Mouse (Mus musculus): ENCODE data around the gene Fcho1.

DNA sequence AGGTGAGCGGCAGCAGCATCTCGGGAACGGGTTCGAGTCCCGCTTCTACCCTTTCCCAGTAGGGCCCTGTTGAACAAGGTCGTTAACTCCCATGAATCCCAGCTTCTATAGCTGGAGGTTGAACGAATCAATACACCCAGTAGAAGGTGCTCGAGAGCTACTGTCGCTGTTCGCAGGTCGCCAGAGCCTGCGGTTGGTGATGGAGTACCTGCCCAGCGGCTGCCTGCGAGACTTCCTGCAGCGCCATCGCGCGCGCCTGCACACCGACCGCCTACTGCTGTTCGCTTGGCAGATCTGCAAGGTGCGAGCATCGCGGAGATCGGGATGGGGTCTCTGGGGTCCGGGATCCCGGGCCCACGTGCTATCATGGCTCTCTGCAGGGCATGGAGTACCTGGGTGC lies 39.9 kb downstream of the Fcho1 start:
- TF ChIP-seq POLR2A (IDR thresholded peaks at IDR 0.05; ENCODE audit: borderline replicate concordance, extremely low read depth, low read depth, low read length), result no peak
- TF ChIP-seq CTCF (IDR thresholded peaks at IDR 0.05; ENCODE audit: insufficient read depth, low read length), result no peak

Data from lung, adult 2 months (tissue).